In genomic region chr7:143305808-143306207, GRCm38 (mm10) we compare ENCODE assay signal across 13 mouse cellular contexts.
A peak's percentile ranks its signal among the peaks of the same experiment; 100 is the strongest.
DNase-seq lines count a peak whose midpoint lies in the region; ATAC-seq and TF ChIP-seq lines count a peak whose summit lies in the region.
"Had no signal": no experiment of that assay in that cellular context is flagged by ENCODE, and none has a peak within 500 bp of the region (broad histone marks: within the 10 kb centered on the region; RNA-seq: fewer than 3 reads in every experiment).

No protein-coding gene starts in this region.

- H3K4me1 ChIP-seq in intestine, embryonic 14.5 days (replicated peaks; ENCODE audit: control insufficient read depth, insufficient read depth, low read length), result peaks cover 30% of the 10 kb centered on the region
- peaks cover 9% of the 10 kb centered on the region; the same call in 1 of the 2 replicates for H3K4me1 ChIP-seq in intestine, postnatal 0 days (replicated peaks; ENCODE audit: control insufficient read depth, insufficient read depth, low read length)
- no peaks in the 10 kb centered on the region; the same call in 1 of the 2 replicates for H3K4me1 ChIP-seq in embryonic facial prominence, embryonic 11.5 days (ENCODE audit: control insufficient read depth, insufficient read depth, low read length)
- peaks cover 50% of the 10 kb centered on the region for H3K4me1 ChIP-seq in limb, embryonic 15.5 days
- H3K4me1 ChIP-seq in forebrain, embryonic 13.5 days, result no peaks in the 10 kb centered on the region

- no peak for TF ChIP-seq CTCF in intestine, postnatal 0 days (IDR thresholded peaks at IDR 0.05; ENCODE audit: low read depth)

- H3K36me3 ChIP-seq in intestine, embryonic 14.5 days (ENCODE audit: control insufficient read depth, insufficient read depth, low read length), result no peaks in the 10 kb centered on the region
- H3K36me3 ChIP-seq in intestine, postnatal 0 days (ENCODE audit: control insufficient read depth, insufficient read depth), result no peaks in the 10 kb centered on the region
- no peaks in the 10 kb centered on the region for H3K36me3 ChIP-seq in embryonic facial prominence, embryonic 11.5 days (replicated peaks; ENCODE audit: control insufficient read depth, insufficient read depth, low read depth, low read length)
- no peaks in the 10 kb centered on the region for H3K36me3 ChIP-seq in limb, embryonic 15.5 days
- no peaks in the 10 kb centered on the region for H3K36me3 ChIP-seq in forebrain, embryonic 13.5 days (ENCODE audit: poor library complexity, severe bottlenecking)
- H3K36me3 ChIP-seq: liver, embryonic 15.5 days had no signal

- no peak for DNase-seq in intestine, embryonic 14.5 days (ENCODE audit: low spot score)
- DNase-seq in NIH3T3 (ENCODE audit: low read depth), result peak; percentile 9
- peak; percentile 83 for DNase-seq in embryonic facial prominence, embryonic 11.5 days (ENCODE audit: low spot score)
- DNase-seq in cerebellum, postnatal 4 days (ENCODE audit: low spot score in 2 of 2), result no peak
- DNase-seq in adrenal gland, postnatal 25 days, result no peak
- DNase-seq: cerebellum, adult 2 months; gastrocnemius, postnatal 25 days; heart, postnatal 4 days; layer of hippocampus, postnatal 36 days had no signal

- H3K9me3 ChIP-seq in intestine, embryonic 14.5 days (ENCODE audit: control insufficient read depth, low read length), result no peaks in the 10 kb centered on the region
- H3K9me3 ChIP-seq in intestine, postnatal 0 days (ENCODE audit: control insufficient read depth), result no peaks in the 10 kb centered on the region
- no peaks in the 10 kb centered on the region for H3K9me3 ChIP-seq in embryonic facial prominence, embryonic 11.5 days (replicated peaks; ENCODE audit: control insufficient read depth, low read length)
- H3K9me3 ChIP-seq in limb, embryonic 15.5 days, result no peaks in the 10 kb centered on the region
- H3K9me3 ChIP-seq in forebrain, embryonic 13.5 days (replicated peaks), result no peaks in the 10 kb centered on the region
- H3K9me3 ChIP-seq: liver, embryonic 15.5 days had no signal

- ATAC-seq in intestine, embryonic 14.5 days (replicated peaks; ENCODE audit: low FRiP score, low TSS enrichment, low read depth), result peak; percentile 65; the same call in 1 of the 2 replicates
- ATAC-seq in intestine, postnatal 0 days, result no peak
- ATAC-seq in embryonic facial prominence, embryonic 11.5 days (replicated peaks; ENCODE audit: insufficient number of reproducible peaks, low FRiP score, low TSS enrichment, low read depth), result peak; percentile 87
- ATAC-seq in limb, embryonic 15.5 days (ENCODE audit: insufficient number of reproducible peaks, low FRiP score, low TSS enrichment, low read depth), result peak; percentile 83
- no peak for ATAC-seq in forebrain, embryonic 13.5 days

- no peak overlapping the region for H3K4me3 ChIP-seq in intestine, embryonic 14.5 days (ENCODE audit: low read depth, low read length)
- no peak overlapping the region for H3K4me3 ChIP-seq in intestine, postnatal 0 days (ENCODE audit: low read depth, low read length)
- no peak overlapping the region for H3K4me3 ChIP-seq in embryonic facial prominence, embryonic 11.5 days (ENCODE audit: low read depth, low read length)
- H3K4me3 ChIP-seq in limb, embryonic 15.5 days, result no peak overlapping the region
- no peak overlapping the region for H3K4me3 ChIP-seq in forebrain, embryonic 13.5 days
- H3K4me3 ChIP-seq: liver, embryonic 15.5 days had no signal

- 24% methylated on average over 10 of the region's 10 CpGs for WGBS in intestine, embryonic 14.5 days
- WGBS in intestine, postnatal 0 days, result 41% methylated on average over 10 of the region's 10 CpGs
- 26% methylated on average over 10 of the region's 10 CpGs for WGBS in embryonic facial prominence, embryonic 11.5 days
- WGBS in limb, embryonic 15.5 days, result 17% methylated on average over 10 of the region's 10 CpGs
- WGBS in forebrain, embryonic 13.5 days, result 52% methylated on average over 10 of the region's 10 CpGs

- no peak overlapping the region for H3K9ac ChIP-seq in intestine, embryonic 14.5 days (ENCODE audit: low read length)
- no peak overlapping the region for H3K9ac ChIP-seq in intestine, postnatal 0 days (ENCODE audit: low read depth, low read length)
- no peak overlapping the region; the same call in 1 of the 2 replicates for H3K9ac ChIP-seq in embryonic facial prominence, embryonic 11.5 days (replicated peaks; ENCODE audit: low read length)
- no peak overlapping the region for H3K9ac ChIP-seq in limb, embryonic 15.5 days
- no peak overlapping the region for H3K9ac ChIP-seq in forebrain, embryonic 13.5 days
- H3K9ac ChIP-seq: liver, embryonic 15.5 days had no signal

- 0 out of 2 replicates have a peak overlapping the region, but pooled peaks have one; percentile 4 for H3K4me2 ChIP-seq in intestine, embryonic 14.5 days (ENCODE audit: low read length)
- H3K4me2 ChIP-seq in intestine, postnatal 0 days (replicated peaks; ENCODE audit: low read depth), result no peak overlapping the region
- H3K4me2 ChIP-seq in embryonic facial prominence, embryonic 11.5 days (ENCODE audit: low read depth, low read length), result no peak overlapping the region
- peak overlapping the region; percentile 22; the same call in 1 of the 2 replicates for H3K4me2 ChIP-seq in limb, embryonic 15.5 days
- no peak overlapping the region for H3K4me2 ChIP-seq in forebrain, embryonic 13.5 days
- H3K4me2 ChIP-seq: liver, embryonic 15.5 days had no signal

- H3K27ac ChIP-seq in intestine, embryonic 14.5 days (ENCODE audit: low read depth), result peak overlapping the region; percentile 57; the same call in 1 of the 2 replicates
- no peak overlapping the region for H3K27ac ChIP-seq in intestine, postnatal 0 days (ENCODE audit: low read depth, low read length)
- no peak overlapping the region for H3K27ac ChIP-seq in embryonic facial prominence, embryonic 11.5 days (replicated peaks; ENCODE audit: low read depth, low read length)
- H3K27ac ChIP-seq in limb, embryonic 15.5 days, result peak overlapping the region; percentile 81
- H3K27ac ChIP-seq in forebrain, embryonic 13.5 days, result no peak overlapping the region
- H3K27ac ChIP-seq: liver, embryonic 15.5 days had no signal

- no peaks in the 10 kb centered on the region for H3K27me3 ChIP-seq in intestine, embryonic 14.5 days (replicated peaks; ENCODE audit: control insufficient read depth, insufficient read depth, low read length)
- no peaks in the 10 kb centered on the region for H3K27me3 ChIP-seq in intestine, postnatal 0 days (replicated peaks; ENCODE audit: control insufficient read depth, insufficient read depth, low read length)
- no peaks in the 10 kb centered on the region for H3K27me3 ChIP-seq in embryonic facial prominence, embryonic 11.5 days (ENCODE audit: control insufficient read depth, insufficient read depth, low read length)
- no peaks in the 10 kb centered on the region for H3K27me3 ChIP-seq in limb, embryonic 15.5 days
- 0 out of 2 replicates have a peak, but pooled peaks cover 11% of the 10 kb centered on the region for H3K27me3 ChIP-seq in forebrain, embryonic 13.5 days
- H3K27me3 ChIP-seq: liver, embryonic 15.5 days had no signal

Comparison
In these comparisons a context has a peak if more than half of its experiments do, and no peak if none do; other contexts are left out.
1. ATAC-seq: peak in intestine, embryonic 14.5 days (single experiment), embryonic facial prominence, embryonic 11.5 days (single experiment) and limb, embryonic 15.5 days (single experiment); none in intestine, postnatal 0 days (single experiment) and forebrain, embryonic 13.5 days (single experiment).
2. H3K27ac ChIP-seq: peak in intestine, embryonic 14.5 days (single experiment) and limb, embryonic 15.5 days (single experiment); none in intestine, postnatal 0 days (single experiment), embryonic facial prominence, embryonic 11.5 days (single experiment) and forebrain, embryonic 13.5 days (single experiment).
3. H3K4me2 ChIP-seq: peak in intestine, embryonic 14.5 days (single experiment) and limb, embryonic 15.5 days (single experiment); none in intestine, postnatal 0 days (single experiment), embryonic facial prominence, embryonic 11.5 days (single experiment) and forebrain, embryonic 13.5 days (single experiment).
4. DNase-seq: peak in NIH3T3 (single experiment) and embryonic facial prominence, embryonic 11.5 days (single experiment); none in intestine, embryonic 14.5 days (single experiment), cerebellum, postnatal 4 days (0 of 2) and adrenal gland, postnatal 25 days (single experiment).